Mouse (Mus musculus): ENCODE results near the gene Exph5. TPM values are rescaled to one million over a fixed set of nuclear protein-coding genes. Genes with fewer than 3 reads are reported as not detected.

Exph5 gene
- polyA plus RNA-seq, 1 experiment: 1.8 TPM

DNA sequence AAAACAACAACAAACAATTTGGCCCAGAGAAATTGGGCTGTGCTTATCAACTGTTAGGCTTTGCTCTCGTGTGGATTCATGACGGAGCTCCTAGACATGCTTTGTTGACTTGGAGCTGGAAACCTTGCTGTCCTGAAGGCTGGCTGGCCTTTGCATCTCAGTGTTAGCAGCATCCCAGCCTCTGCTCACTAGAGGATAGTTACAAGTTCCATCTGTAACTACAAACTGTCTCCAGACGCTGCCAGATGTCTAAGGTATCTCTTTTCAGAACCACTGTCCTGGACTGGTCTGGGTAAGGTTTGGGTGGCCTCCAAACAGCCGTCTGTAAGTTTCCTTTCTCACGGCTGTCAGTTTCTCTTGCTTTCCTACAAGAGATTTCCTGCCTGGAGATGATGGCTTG, 33.4 kb upstream of the Exph5 start:
- H3K36me3 ChIP-seq (ENCODE audit: control insufficient read depth, insufficient read depth, low read length): no peaks in the 10 kb centered on the region
- H3K27me3 ChIP-seq (replicated peaks; ENCODE audit: control insufficient read depth, insufficient read depth, low read length): no peaks in the 10 kb centered on the region
- whole genome bisulfite sequencing: 57% methylated on average over 5 of the region's 5 CpGs
- H3K27ac ChIP-seq (ENCODE audit: insufficient read depth, low read depth, low read length): no peak overlapping the region
- DNase-seq: no peak
- no peak overlapping the region for H3K4me3 ChIP-seq (ENCODE audit: insufficient read depth, low read depth, low read length)
- no peak for TF ChIP-seq CTCF (conservative IDR thresholded peaks at IDR 0.05; ENCODE audit: insufficient read depth, insufficient read length, low read depth, low read length)
- no peak for TF ChIP-seq POLR2A (IDR thresholded peaks at IDR 0.05; ENCODE audit: low read depth, low read length)
- H3K4me1 ChIP-seq (ENCODE audit: control insufficient read depth, insufficient read depth, low read length): peaks cover 4% of the 10 kb centered on the region; the same call in 1 of the 2 replicates

- no peak overlapping the region for H3K27ac ChIP-seq (ENCODE audit: insufficient read depth, low read depth, low read length)
- 72% methylated on average over 5 of the region's 5 CpGs for WGBS
- TF ChIP-seq POLR2A (IDR thresholded peaks at IDR 0.05; ENCODE audit: low read depth, low read length): no peak
- TF ChIP-seq CTCF (conservative IDR thresholded peaks at IDR 0.05; ENCODE audit: insufficient read depth, insufficient read length, low read depth, low read length): 0 out of 2 replicates have a peak, but pooled peaks have one; percentile 2
- no peak overlapping the region for H3K4me3 ChIP-seq (ENCODE audit: insufficient read depth, low read depth, low read length)
- H3K36me3 ChIP-seq (ENCODE audit: control insufficient read depth, insufficient read depth, low read length): no peaks in the 10 kb centered on the region
- no peaks in the 10 kb centered on the region for H3K27me3 ChIP-seq (replicated peaks; ENCODE audit: control insufficient read depth, insufficient read depth, low read length)
- peaks cover 4% of the 10 kb centered on the region; the same call in 1 of the 2 replicates for H3K4me1 ChIP-seq (ENCODE audit: control insufficient read depth, insufficient read depth, low read length)
- peak; percentile 38 for DNase-seq
Measured at GRCm38 (mm10) chr9:53268731-53269465, 32.6 kb upstream of the Exph5 start.

- TF ChIP-seq CTCF (conservative IDR thresholded peaks at IDR 0.05; ENCODE audit: insufficient read depth, insufficient read length, low read depth, low read length): no peak
- no peak for TF ChIP-seq POLR2A (IDR thresholded peaks at IDR 0.05; ENCODE audit: low read depth, low read length)
- H3K4me3 ChIP-seq (ENCODE audit: insufficient read depth, low read depth, low read length): no peak overlapping the region
- DNase-seq: no peak
- WGBS: 94% methylated on average over 5 of the region's 5 CpGs
- no peak overlapping the region for H3K27ac ChIP-seq (ENCODE audit: insufficient read depth, low read depth, low read length)
- H3K4me1 ChIP-seq (ENCODE audit: control insufficient read depth, insufficient read depth, low read length): peaks cover 3% of the 10 kb centered on the region; the same call in 1 of the 2 replicates
- H3K36me3 ChIP-seq (ENCODE audit: control insufficient read depth, insufficient read depth, low read length): no peaks in the 10 kb centered on the region
- H3K27me3 ChIP-seq (replicated peaks; ENCODE audit: control insufficient read depth, insufficient read depth, low read length): no peaks in the 10 kb centered on the region
Measured at GRCm38 (mm10) chr9:53269466-53269755, 32.1 kb upstream of the Exph5 start.

DNA sequence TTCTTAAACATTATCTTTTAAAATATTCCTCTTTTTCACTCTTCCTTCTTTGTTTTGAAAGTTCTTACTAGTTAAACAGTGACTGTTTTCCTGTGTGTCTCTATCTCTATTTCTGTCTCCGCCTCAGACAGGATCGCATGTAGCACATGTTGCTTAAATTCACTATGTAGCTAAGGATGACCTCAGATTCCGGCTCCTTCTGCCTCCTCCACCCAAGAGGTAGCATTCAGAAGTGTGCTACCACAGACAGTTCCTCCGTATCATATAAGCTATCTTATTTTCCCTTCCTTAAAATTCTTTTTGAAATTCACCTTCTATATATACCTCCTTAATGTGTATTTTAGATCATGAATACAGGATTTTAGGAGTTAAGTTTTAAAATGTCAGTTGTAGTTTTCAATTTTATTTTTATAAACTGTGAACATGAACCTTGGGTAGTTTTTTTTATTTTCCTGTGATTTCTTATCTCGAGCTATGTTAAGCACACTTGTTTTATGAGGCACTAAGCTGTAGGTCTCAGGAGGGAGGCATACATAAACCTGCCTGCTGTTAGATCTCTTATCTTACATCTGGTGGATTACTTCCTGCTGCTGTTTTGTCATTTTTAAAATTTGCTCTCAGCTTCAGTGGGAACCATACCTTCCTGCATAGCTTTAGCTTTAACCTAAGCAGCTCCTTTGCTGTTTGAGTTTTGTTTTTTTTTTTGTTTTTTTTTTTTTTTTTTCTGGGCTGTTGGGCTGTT, 30.0 kb upstream of the Exph5 start:
- no peak for DNase-seq
- Histone ChIP-seq H3K27ac (ENCODE audit: insufficient read depth, low read depth, low read length) (no peak overlapping the region), H3K4me3 (ENCODE audit: insufficient read depth, low read depth, low read length) (no peak overlapping the region), H3K4me1 (ENCODE audit: control insufficient read depth, insufficient read depth, low read length) (no peaks in the 10 kb centered on the region), H3K36me3 (ENCODE audit: control insufficient read depth, insufficient read depth, low read length) (no peaks in the 10 kb centered on the region), H3K27me3 (replicated peaks; ENCODE audit: control insufficient read depth, insufficient read depth, low read length) (no peaks in the 10 kb centered on the region)
- TF ChIP-seq CTCF (conservative IDR thresholded peaks at IDR 0.05; ENCODE audit: insufficient read depth, insufficient read length, low read depth, low read length) (no peak), POLR2A (IDR thresholded peaks at IDR 0.05; ENCODE audit: low read depth, low read length) (no peak)
- WGBS: 68% methylated on average over 5 of the region's 5 CpGs

GRCm38 (mm10) chr9:53272207-53272606, 29.3 kb upstream of the Exph5 start:
- DNase-seq: no peak
- H3K27ac ChIP-seq (ENCODE audit: insufficient read depth, low read depth, low read length): no peak overlapping the region
- TF ChIP-seq POLR2A (IDR thresholded peaks at IDR 0.05; ENCODE audit: low read depth, low read length): no peak
- no peak for TF ChIP-seq CTCF (conservative IDR thresholded peaks at IDR 0.05; ENCODE audit: insufficient read depth, insufficient read length, low read depth, low read length)
- 31% methylated on average over 5 of the region's 5 CpGs for WGBS
- no peaks in the 10 kb centered on the region for H3K36me3 ChIP-seq (ENCODE audit: control insufficient read depth, insufficient read depth, low read length)
- H3K4me3 ChIP-seq (ENCODE audit: insufficient read depth, low read depth, low read length): no peak overlapping the region
- H3K27me3 ChIP-seq (replicated peaks; ENCODE audit: control insufficient read depth, insufficient read depth, low read length): no peaks in the 10 kb centered on the region
- no peaks in the 10 kb centered on the region for H3K4me1 ChIP-seq (ENCODE audit: control insufficient read depth, insufficient read depth, low read length)

DNA sequence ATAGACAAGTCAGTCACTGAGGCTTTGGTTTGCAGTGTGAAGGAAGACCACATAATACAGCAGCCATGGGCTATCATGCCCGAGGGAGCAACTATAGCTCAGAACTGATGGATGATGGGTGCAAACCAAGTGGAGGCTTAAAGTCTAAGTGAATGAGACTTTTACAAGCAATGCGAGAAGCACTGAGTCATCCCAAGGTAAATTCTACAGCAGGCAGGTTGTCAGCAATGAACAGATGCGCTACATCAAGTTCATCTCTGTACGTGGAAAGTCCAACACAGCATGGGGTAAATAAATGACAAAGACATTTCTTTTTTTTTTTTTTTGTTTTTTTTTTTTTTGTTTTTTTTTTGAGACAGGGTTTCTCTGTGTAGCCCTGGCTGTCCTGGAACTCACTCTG, 28.8 kb upstream of the Exph5 start:
- TF ChIP-seq CTCF (conservative IDR thresholded peaks at IDR 0.05; ENCODE audit: insufficient read depth, insufficient read length, low read depth, low read length): no peak
- TF ChIP-seq POLR2A (IDR thresholded peaks at IDR 0.05; ENCODE audit: low read depth, low read length): no peak
- no peaks in the 10 kb centered on the region for H3K27me3 ChIP-seq (replicated peaks; ENCODE audit: control insufficient read depth, insufficient read depth, low read length)
- H3K27ac ChIP-seq (ENCODE audit: insufficient read depth, low read depth, low read length): no peak overlapping the region
- DNase-seq: no peak
- no peak overlapping the region for H3K4me3 ChIP-seq (ENCODE audit: insufficient read depth, low read depth, low read length)
- H3K36me3 ChIP-seq (ENCODE audit: control insufficient read depth, insufficient read depth, low read length): no peaks in the 10 kb centered on the region
- WGBS: 85% methylated on average over 4 of the region's 4 CpGs
- no peaks in the 10 kb centered on the region for H3K4me1 ChIP-seq (ENCODE audit: control insufficient read depth, insufficient read depth, low read length)

DNA sequence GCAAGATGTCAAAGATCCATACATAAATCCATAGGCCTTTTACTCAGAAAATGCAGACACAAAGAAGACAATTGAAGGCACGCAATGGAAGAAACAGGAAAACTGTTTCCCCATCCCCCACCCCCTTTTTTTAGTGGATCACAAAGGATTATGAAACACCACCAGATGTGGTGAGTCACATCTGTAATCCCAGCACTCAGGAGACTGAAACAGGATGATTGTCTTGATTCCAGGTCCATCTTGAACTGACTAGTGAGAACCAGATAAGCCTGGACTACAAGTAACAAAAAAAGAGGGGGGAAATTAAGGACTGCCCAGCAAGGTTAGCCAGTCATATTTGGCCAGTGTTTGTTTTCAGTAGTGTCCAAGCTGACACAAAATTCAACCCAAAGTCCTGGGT, 25.1 kb upstream of the Exph5 start:
- no peaks in the 10 kb centered on the region for H3K4me1 ChIP-seq (ENCODE audit: control insufficient read depth, insufficient read depth, low read length)
- DNase-seq: no peak
- no peak overlapping the region for H3K4me3 ChIP-seq (ENCODE audit: insufficient read depth, low read depth, low read length)
- H3K27ac ChIP-seq (ENCODE audit: insufficient read depth, low read depth, low read length): no peak overlapping the region
- no peaks in the 10 kb centered on the region for H3K27me3 ChIP-seq (replicated peaks; ENCODE audit: control insufficient read depth, insufficient read depth, low read length)
- no peaks in the 10 kb centered on the region for H3K36me3 ChIP-seq (ENCODE audit: control insufficient read depth, insufficient read depth, low read length)
- no peak for TF ChIP-seq POLR2A (IDR thresholded peaks at IDR 0.05; ENCODE audit: low read depth, low read length)
- no peak for TF ChIP-seq CTCF (conservative IDR thresholded peaks at IDR 0.05; ENCODE audit: insufficient read depth, insufficient read length, low read depth, low read length)
- WGBS: 90% methylated on average over 1 of the region's 1 CpGs

Measured in kidney, adult 2 months (tissue).